Mouse (Mus musculus): ENCODE measurements at regions not wholly inside any gene's neighbourhood (a gene's known extent, or its start where the extent isn't known, plus 50 kb on each side); places are given as distances from the start of the nearest gene placed in this dataset.

DNA sequence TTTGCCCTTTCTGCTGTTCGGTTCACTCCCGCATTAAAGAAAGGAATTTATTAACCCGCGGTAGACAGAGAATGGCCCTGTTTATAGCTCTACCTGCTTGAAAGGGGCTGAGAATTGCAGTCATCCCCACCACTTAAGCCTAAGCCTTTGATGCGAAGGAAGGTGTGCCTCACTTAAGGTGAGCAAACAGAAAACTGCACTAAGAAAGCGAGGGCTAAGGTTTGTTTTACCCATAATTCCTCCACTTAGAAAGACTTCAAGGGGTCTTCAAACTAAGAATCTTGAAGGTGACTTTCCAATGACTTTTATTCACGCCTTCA is 540.7 kb upstream of the Gm19410 start:
- Histone ChIP-seq H3K27me3 (ENCODE audit: control insufficient read depth, insufficient read depth, low read length) (no peaks in the 10 kb centered on the region), H3K9ac (ENCODE audit: low read length) (no peak overlapping the region), H3K4me3 (replicated peaks; ENCODE audit: low read length) (no peak overlapping the region), H3K36me3 (ENCODE audit: control insufficient read depth, insufficient read depth, low read length) (no peaks in the 10 kb centered on the region), H3K9me3 (replicated peaks; ENCODE audit: control insufficient read depth, low read length) (no peaks in the 10 kb centered on the region), H3K27ac (ENCODE audit: low read length) (peak overlapping the region; percentile 81), H3K4me2 (ENCODE audit: low read depth, low read length) (peak overlapping the region; percentile 31; the same call in 1 of the 2 replicates), H3K4me1 (ENCODE audit: control insufficient read depth, insufficient read depth, low read length) (no peaks in the 10 kb centered on the region; the same call in 1 of the 2 replicates)
- no peak for ATAC-seq (ENCODE audit: insufficient read depth, low FRiP score)
- WGBS: 56% methylated on average over 7 of the region's 7 CpGs

GRCm38 (mm10) chr8:35227079-35227478 is 538.5 kb upstream of the Gm19410 start:
- Histone ChIP-seq H3K36me3 (ENCODE audit: control insufficient read depth, insufficient read depth, low read length) (no peaks in the 10 kb centered on the region), H3K27me3 (ENCODE audit: control insufficient read depth, insufficient read depth, low read length) (no peaks in the 10 kb centered on the region), H3K9ac (ENCODE audit: low read length) (no peak overlapping the region), H3K4me2 (ENCODE audit: low read depth, low read length) (no peak overlapping the region), H3K27ac (ENCODE audit: low read length) (peak overlapping the region; percentile 51; the same call in 1 of the 2 replicates), H3K4me3 (replicated peaks; ENCODE audit: low read length) (no peak overlapping the region), H3K9me3 (replicated peaks; ENCODE audit: control insufficient read depth, low read length) (no peaks in the 10 kb centered on the region), H3K4me1 (ENCODE audit: control insufficient read depth, insufficient read depth, low read length) (no peaks in the 10 kb centered on the region; the same call in 1 of the 2 replicates)
- ATAC-seq (ENCODE audit: insufficient read depth, low FRiP score): no peak
- 58% methylated on average over 7 of the region's 7 CpGs for WGBS

DNA sequence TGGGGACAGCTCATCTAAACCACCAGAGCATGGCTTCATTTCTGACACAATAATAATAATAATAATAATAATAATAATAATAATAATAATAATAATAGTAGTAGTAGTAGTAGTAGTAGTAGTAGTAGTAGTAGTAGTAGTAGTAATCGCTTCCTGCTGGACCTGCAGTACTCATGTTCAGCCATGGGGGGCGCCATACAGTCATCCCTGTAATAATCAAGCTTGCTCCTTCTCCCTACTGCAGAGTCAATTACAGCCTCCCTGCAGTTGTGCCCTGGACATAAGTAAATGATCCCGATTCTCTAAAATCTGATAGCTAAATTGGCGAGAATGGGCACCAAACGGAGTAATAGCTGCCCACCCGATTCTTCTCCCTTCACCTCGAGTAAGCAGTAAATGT is 537.1 kb upstream of the Gm19410 start:
- Histone ChIP-seq H3K9me3 (replicated peaks; ENCODE audit: control insufficient read depth, low read length) (no peaks in the 10 kb centered on the region), H3K4me3 (replicated peaks; ENCODE audit: low read length) (no peak overlapping the region), H3K4me1 (ENCODE audit: control insufficient read depth, insufficient read depth, low read length) (peaks cover 4% of the 10 kb centered on the region), H3K27ac (ENCODE audit: low read length) (no peak overlapping the region), H3K9ac (ENCODE audit: low read length) (no peak overlapping the region), H3K4me2 (ENCODE audit: low read depth, low read length) (no peak overlapping the region), H3K27me3 (ENCODE audit: control insufficient read depth, insufficient read depth, low read length) (no peaks in the 10 kb centered on the region), H3K36me3 (ENCODE audit: control insufficient read depth, insufficient read depth, low read length) (no peaks in the 10 kb centered on the region)
- ATAC-seq (ENCODE audit: insufficient read depth, low FRiP score): no peak
- WGBS: 82% methylated on average over 7 of the region's 7 CpGs

- 41% methylated on average over 5 of the region's 5 CpGs for WGBS
- H3K27me3 ChIP-seq (ENCODE audit: control insufficient read depth, insufficient read depth, low read length): no peaks in the 10 kb centered on the region
- H3K9me3 ChIP-seq (replicated peaks; ENCODE audit: control insufficient read depth, low read length): no peaks in the 10 kb centered on the region
- H3K9ac ChIP-seq (ENCODE audit: low read length): no peak overlapping the region; the same call in 1 of the 2 replicates
- peak overlapping the region; percentile 16; the same call in 1 of the 2 replicates for H3K27ac ChIP-seq (ENCODE audit: low read length)
- ATAC-seq (ENCODE audit: insufficient read depth, low FRiP score): no peak
- H3K4me1 ChIP-seq (ENCODE audit: control insufficient read depth, insufficient read depth, low read length): peaks cover 12% of the 10 kb centered on the region
- H3K4me3 ChIP-seq (replicated peaks; ENCODE audit: low read length): no peak overlapping the region
- no peaks in the 10 kb centered on the region for H3K36me3 ChIP-seq (ENCODE audit: control insufficient read depth, insufficient read depth, low read length)
- no peak overlapping the region for H3K4me2 ChIP-seq (ENCODE audit: low read depth, low read length)
These were observed 531.9 kb upstream of the Gm19410 start for GRCm38 (mm10) chr8:35233520-35234186.

- H3K27ac ChIP-seq (ENCODE audit: low read length): peak overlapping the region; percentile 2; the same call in 1 of the 2 replicates
- no peaks in the 10 kb centered on the region for H3K27me3 ChIP-seq (ENCODE audit: control insufficient read depth, insufficient read depth, low read length)
- peaks cover 12% of the 10 kb centered on the region for H3K4me1 ChIP-seq (ENCODE audit: control insufficient read depth, insufficient read depth, low read length)
- H3K4me3 ChIP-seq (replicated peaks; ENCODE audit: low read length): no peak overlapping the region
- ATAC-seq (ENCODE audit: insufficient read depth, low FRiP score): no peak
- WGBS: 60% methylated on average over 5 of the region's 5 CpGs
- H3K4me2 ChIP-seq (ENCODE audit: low read depth, low read length): no peak overlapping the region
- H3K9ac ChIP-seq (ENCODE audit: low read length): no peak overlapping the region; the same call in 1 of the 2 replicates
- no peaks in the 10 kb centered on the region for H3K36me3 ChIP-seq (ENCODE audit: control insufficient read depth, insufficient read depth, low read length)
- H3K9me3 ChIP-seq (replicated peaks; ENCODE audit: control insufficient read depth, low read length): no peaks in the 10 kb centered on the region
These were observed 531.2 kb upstream of the Gm19410 start for GRCm38 (mm10) chr8:35234436-35234835.

DNA sequence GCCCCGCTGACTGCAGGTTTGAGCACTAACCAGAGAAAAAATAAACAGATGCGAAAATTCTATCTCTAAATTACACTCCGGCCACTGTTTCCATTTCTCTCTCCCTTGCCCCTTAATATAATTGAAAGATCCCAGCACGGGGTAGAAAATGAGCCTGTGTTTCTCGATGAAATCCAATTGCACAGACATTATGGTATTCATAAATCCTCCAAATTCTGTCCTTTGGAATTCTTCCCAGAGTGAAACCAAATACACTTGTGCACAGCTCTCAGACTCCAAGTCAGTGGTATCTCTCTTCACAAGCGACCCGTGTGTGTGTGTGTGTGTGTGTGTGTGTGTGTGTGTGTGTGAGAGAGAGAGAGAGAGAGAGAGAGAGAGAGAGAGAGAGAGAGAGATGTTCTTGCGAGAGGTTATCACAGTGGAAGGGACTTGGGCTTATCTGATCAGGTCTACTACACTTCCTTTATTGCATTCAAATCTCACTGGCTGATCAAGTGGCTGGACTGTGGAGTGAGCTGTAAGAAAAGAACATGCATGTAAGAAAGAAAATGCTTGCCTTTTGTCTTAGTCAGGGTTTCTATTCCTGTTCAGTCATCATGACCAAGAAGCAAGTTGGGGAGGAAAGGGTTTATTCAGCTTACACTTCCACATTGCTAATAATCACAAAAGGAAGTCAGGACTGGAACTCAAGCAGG is 529.6 kb upstream of the Gm19410 start:
- peak overlapping the region; percentile 54; the same call in 1 of the 2 replicates for H3K27ac ChIP-seq (ENCODE audit: low read length)
- ATAC-seq (ENCODE audit: insufficient read depth, low FRiP score): no peak
- 0 out of 2 replicates have a peak overlapping the region, but pooled peaks have one; percentile 9 for H3K4me2 ChIP-seq (ENCODE audit: low read depth, low read length)
- H3K36me3 ChIP-seq (ENCODE audit: control insufficient read depth, insufficient read depth, low read length): no peaks in the 10 kb centered on the region
- H3K9ac ChIP-seq (ENCODE audit: low read length): no peak overlapping the region
- 38% methylated on average over 8 of the region's 8 CpGs for WGBS
- peaks cover 12% of the 10 kb centered on the region for H3K4me1 ChIP-seq (ENCODE audit: control insufficient read depth, insufficient read depth, low read length)
- H3K27me3 ChIP-seq (ENCODE audit: control insufficient read depth, insufficient read depth, low read length): no peaks in the 10 kb centered on the region
- no peak overlapping the region for H3K4me3 ChIP-seq (replicated peaks; ENCODE audit: low read length)
- no peaks in the 10 kb centered on the region for H3K9me3 ChIP-seq (replicated peaks; ENCODE audit: control insufficient read depth, low read length)

GRCm38 (mm10) chr8:35237279-35237678 is 528.3 kb upstream of the Gm19410 start:
- H3K27me3 ChIP-seq (ENCODE audit: control insufficient read depth, insufficient read depth, low read length): no peaks in the 10 kb centered on the region
- no peak for ATAC-seq (ENCODE audit: insufficient read depth, low FRiP score)
- no peak overlapping the region for H3K4me2 ChIP-seq (ENCODE audit: low read depth, low read length)
- H3K27ac ChIP-seq (ENCODE audit: low read length): no peak overlapping the region
- no peaks in the 10 kb centered on the region for H3K9me3 ChIP-seq (replicated peaks; ENCODE audit: control insufficient read depth, low read length)
- H3K4me3 ChIP-seq (replicated peaks; ENCODE audit: low read length): no peak overlapping the region
- H3K4me1 ChIP-seq (ENCODE audit: control insufficient read depth, insufficient read depth, low read length): peaks cover 12% of the 10 kb centered on the region
- H3K9ac ChIP-seq (ENCODE audit: low read length): no peak overlapping the region
- WGBS: 68% methylated on average over 6 of the region's 6 CpGs
- H3K36me3 ChIP-seq (ENCODE audit: control insufficient read depth, insufficient read depth, low read length): no peaks in the 10 kb centered on the region

GRCm38 (mm10) chr8:35240884-35241283 is 524.7 kb upstream of the Gm19410 start:
- no peak for ATAC-seq (ENCODE audit: insufficient read depth, low FRiP score)
- H3K4me2 ChIP-seq (ENCODE audit: low read depth, low read length): no peak overlapping the region
- no peaks in the 10 kb centered on the region for H3K36me3 ChIP-seq (ENCODE audit: control insufficient read depth, insufficient read depth, low read length)
- no peak overlapping the region for H3K9ac ChIP-seq (ENCODE audit: low read length)
- H3K4me3 ChIP-seq (replicated peaks; ENCODE audit: low read length): no peak overlapping the region
- 83% methylated on average over 6 of the region's 6 CpGs for WGBS
- H3K9me3 ChIP-seq (replicated peaks; ENCODE audit: control insufficient read depth, low read length): no peaks in the 10 kb centered on the region
- H3K27ac ChIP-seq (ENCODE audit: low read length): no peak overlapping the region
- H3K4me1 ChIP-seq (ENCODE audit: control insufficient read depth, insufficient read depth, low read length): no peaks in the 10 kb centered on the region
- H3K27me3 ChIP-seq (ENCODE audit: control insufficient read depth, insufficient read depth, low read length): no peaks in the 10 kb centered on the region

DNA sequence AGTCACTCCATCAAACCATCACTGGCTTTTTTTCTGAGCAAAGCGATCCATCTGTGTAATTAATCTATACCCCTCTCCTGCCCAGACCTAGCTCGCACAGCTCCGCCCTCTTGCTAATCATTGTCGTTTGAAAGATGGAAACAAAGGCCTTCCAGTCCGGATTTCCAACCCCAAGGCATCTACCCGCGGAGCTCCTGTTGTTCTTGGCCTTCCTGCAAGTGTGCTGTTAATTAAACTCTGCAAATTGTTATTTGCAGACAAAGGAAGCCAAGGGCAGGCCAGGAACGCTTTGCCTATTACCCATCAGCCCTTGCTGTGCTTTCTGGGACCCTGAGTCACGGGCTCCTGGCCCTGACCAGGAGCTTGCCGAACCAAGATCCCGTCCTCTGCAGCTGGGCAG is 522.0 kb upstream of the Gm19410 start:
- Histone ChIP-seq H3K36me3 (ENCODE audit: control insufficient read depth, insufficient read depth, low read length) (no peaks in the 10 kb centered on the region), H3K27me3 (ENCODE audit: control insufficient read depth, insufficient read depth, low read length) (no peaks in the 10 kb centered on the region), H3K9ac (ENCODE audit: low read length) (no peak overlapping the region), H3K4me3 (replicated peaks; ENCODE audit: low read length) (no peak overlapping the region), H3K4me1 (ENCODE audit: control insufficient read depth, insufficient read depth, low read length) (no peaks in the 10 kb centered on the region), H3K9me3 (replicated peaks; ENCODE audit: control insufficient read depth, low read length) (no peaks in the 10 kb centered on the region), H3K4me2 (ENCODE audit: low read depth, low read length) (no peak overlapping the region), H3K27ac (ENCODE audit: low read length) (no peak overlapping the region)
- ATAC-seq (ENCODE audit: insufficient read depth, low FRiP score): no peak
- WGBS: 44% methylated on average over 11 of the region's 11 CpGs

All from stomach, embryonic 16.5 days (tissue).